Mouse (Mus musculus): ENCODE results near the gene Sf3b3. TPM values are rescaled to one million over a fixed set of nuclear protein-coding genes. Genes with fewer than 3 reads are reported as not detected.

Sf3b3 gene
- polyA plus RNA-seq, 1 experiment from 2014 or later, result 92.8 TPM

GRCm38 (mm10) chr8:110806146-110806545 lies 40.4 kb downstream of the Sf3b3 start:
- Histone ChIP-seq H3K9ac (ENCODE audit: low read depth, low read length) (no peak overlapping the region), H3K9me3 (replicated peaks; ENCODE audit: control insufficient read depth, low read length) (no peaks in the 10 kb centered on the region), H3K27me3 (ENCODE audit: control insufficient read depth, insufficient read depth, low read length) (no peaks in the 10 kb centered on the region), H3K36me3 (ENCODE audit: control insufficient read depth, insufficient read depth, low read length) (peaks cover 12% of the 10 kb centered on the region), H3K4me3 (ENCODE audit: low read depth, low read length) (no peak overlapping the region), H3K4me1 (ENCODE audit: control insufficient read depth, insufficient read depth, low read length) (peaks cover 6% of the 10 kb centered on the region; the same call in 1 of the 2 replicates), H3K27ac (ENCODE audit: low read depth, low read length) (no peak overlapping the region), H3K4me2 (no peak overlapping the region)
- ATAC-seq (replicated peaks; ENCODE audit: insufficient number of reproducible peaks, low FRiP score, low TSS enrichment), result no peak
- 71% methylated on average over 1 of the region's 1 CpGs for WGBS (ENCODE audit: insufficient replicate concordance)

GRCm38 (mm10) chr8:110805669-110806068 lies 40.9 kb downstream of the Sf3b3 start, which contains the start of gene Il34:
Gene Il34, minus strand, starts transcription at chr8:110805924.
- ATAC-seq (replicated peaks; ENCODE audit: insufficient number of reproducible peaks, low FRiP score, low TSS enrichment), result no peak
- 33% methylated on average over 12 of the region's 12 CpGs for WGBS (ENCODE audit: insufficient replicate concordance)

GRCm38 (mm10) chr8:110804825-110805514 lies 41.6 kb downstream of the Sf3b3 start:
- Histone ChIP-seq H3K4me1 (ENCODE audit: control insufficient read depth, insufficient read depth, low read length) (peaks cover 6% of the 10 kb centered on the region; the same call in 1 of the 2 replicates), H3K36me3 (ENCODE audit: control insufficient read depth, insufficient read depth, low read length) (peaks cover 4% of the 10 kb centered on the region; the same call in 1 of the 2 replicates), H3K4me3 (ENCODE audit: low read depth, low read length) (no peak overlapping the region), H3K9me3 (replicated peaks; ENCODE audit: control insufficient read depth, low read length) (no peaks in the 10 kb centered on the region), H3K9ac (ENCODE audit: low read depth, low read length) (no peak overlapping the region), H3K4me2 (no peak overlapping the region), H3K27me3 (ENCODE audit: control insufficient read depth, insufficient read depth, low read length) (no peaks in the 10 kb centered on the region), H3K27ac (ENCODE audit: low read depth, low read length) (no peak overlapping the region)
- no peak for ATAC-seq (replicated peaks; ENCODE audit: insufficient number of reproducible peaks, low FRiP score, low TSS enrichment)
- WGBS (ENCODE audit: insufficient replicate concordance), result 50% methylated on average over 2 of the region's 3 CpGs

More at GRCm38 (mm10) chr8:110805669-110806068, 40.9 kb downstream of the Sf3b3 start, which contains the start of gene Il34:
- peaks cover 6% of the 10 kb centered on the region; the same call in 1 of the 2 replicates for H3K4me1 ChIP-seq (ENCODE audit: control insufficient read depth, insufficient read depth, low read length)
- H3K36me3 ChIP-seq (ENCODE audit: control insufficient read depth, insufficient read depth, low read length), result peaks cover 7% of the 10 kb centered on the region
- no peaks in the 10 kb centered on the region for H3K27me3 ChIP-seq (ENCODE audit: control insufficient read depth, insufficient read depth, low read length)
- H3K4me2 ChIP-seq, result no peak within 1 kb of the TSS
- H3K4me3 ChIP-seq (ENCODE audit: low read depth, low read length), result no peak within 1 kb of the TSS
- H3K27ac ChIP-seq (ENCODE audit: low read depth, low read length), result no peak within 1 kb of the TSS
- no peaks in the 10 kb centered on the region for H3K9me3 ChIP-seq (replicated peaks; ENCODE audit: control insufficient read depth, low read length)
- H3K9ac ChIP-seq (ENCODE audit: low read depth, low read length), result no peak within 1 kb of the TSS; the same call in 1 of the 2 replicates

- H3K4me2 ChIP-seq, result no peak overlapping the region
- H3K9ac ChIP-seq (ENCODE audit: low read depth, low read length), result no peak overlapping the region
- no peaks in the 10 kb centered on the region for H3K36me3 ChIP-seq (ENCODE audit: control insufficient read depth, insufficient read depth, low read length)
- no peaks in the 10 kb centered on the region for H3K27me3 ChIP-seq (ENCODE audit: control insufficient read depth, insufficient read depth, low read length)
- 84% methylated on average over 9 of the region's 9 CpGs for WGBS (ENCODE audit: insufficient replicate concordance)
- no peak for ATAC-seq (replicated peaks; ENCODE audit: insufficient number of reproducible peaks, low FRiP score, low TSS enrichment)
- no peaks in the 10 kb centered on the region for H3K9me3 ChIP-seq (replicated peaks; ENCODE audit: control insufficient read depth, low read length)
- H3K4me3 ChIP-seq (ENCODE audit: low read depth, low read length), result no peak overlapping the region
- H3K4me1 ChIP-seq (ENCODE audit: control insufficient read depth, insufficient read depth, low read length), result 0 out of 2 replicates have a peak, but pooled peaks cover 3% of the 10 kb centered on the region
- H3K27ac ChIP-seq (ENCODE audit: low read depth, low read length), result no peak overlapping the region
Observed at GRCm38 (mm10) chr8:110803856-110804255, 42.7 kb downstream of the Sf3b3 start.

DNA sequence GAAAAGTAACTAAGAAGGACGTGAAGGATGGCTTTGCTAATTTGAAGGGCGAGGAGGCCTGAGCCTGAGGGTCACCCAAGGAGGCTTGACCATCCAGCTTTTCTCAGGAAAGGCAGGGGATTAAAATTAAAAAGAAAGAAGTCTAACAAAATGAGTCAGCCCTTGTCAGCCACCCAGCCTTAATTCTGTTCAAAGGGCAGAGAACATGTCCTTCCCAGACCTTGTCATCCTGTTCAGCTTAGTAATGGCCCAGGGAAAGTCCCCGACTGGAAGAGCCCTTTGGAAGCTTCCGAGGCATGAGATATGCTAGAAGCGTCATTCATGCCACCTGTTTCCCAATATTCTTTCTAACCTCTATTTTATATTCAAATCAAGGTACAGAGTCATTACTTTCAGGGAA lies 43.6 kb downstream of the Sf3b3 start:
- Histone ChIP-seq H3K4me3 (ENCODE audit: low read depth, low read length) (no peak overlapping the region), H3K4me1 (ENCODE audit: control insufficient read depth, insufficient read depth, low read length) (no peaks in the 10 kb centered on the region), H3K27me3 (ENCODE audit: control insufficient read depth, insufficient read depth, low read length) (no peaks in the 10 kb centered on the region), H3K9ac (ENCODE audit: low read depth, low read length) (no peak overlapping the region), H3K27ac (ENCODE audit: low read depth, low read length) (no peak overlapping the region), H3K9me3 (replicated peaks; ENCODE audit: control insufficient read depth, low read length) (no peaks in the 10 kb centered on the region), H3K4me2 (no peak overlapping the region), H3K36me3 (ENCODE audit: control insufficient read depth, insufficient read depth, low read length) (no peaks in the 10 kb centered on the region)
- 87% methylated on average over 5 of the region's 5 CpGs for WGBS (ENCODE audit: insufficient replicate concordance)
- ATAC-seq (replicated peaks; ENCODE audit: insufficient number of reproducible peaks, low FRiP score, low TSS enrichment), result no peak

DNA sequence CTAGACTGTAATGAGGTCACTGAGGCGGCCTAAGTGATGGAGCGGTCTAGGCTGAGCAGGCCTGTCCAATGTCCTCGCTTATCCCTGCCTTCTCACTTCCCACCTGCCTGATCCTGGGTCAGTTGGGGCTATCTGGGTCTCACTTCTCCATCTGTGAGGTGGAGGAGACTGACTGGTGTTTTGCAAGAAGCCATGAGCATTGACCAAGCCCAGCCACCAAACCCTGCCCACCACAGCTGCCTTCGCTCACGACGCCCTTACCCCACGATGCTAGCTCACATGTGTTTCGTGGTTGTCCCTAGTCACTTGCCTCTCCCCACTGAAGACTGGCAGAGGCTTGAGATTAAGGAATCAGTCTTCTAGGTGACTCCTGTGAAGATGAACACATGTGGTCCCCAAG lies 49.5 kb downstream of the Sf3b3 start:
- whole genome bisulfite sequencing (ENCODE audit: insufficient replicate concordance), result 84% methylated on average over 8 of the region's 8 CpGs
- H3K4me1 ChIP-seq (ENCODE audit: control insufficient read depth, insufficient read depth, low read length), result 0 out of 2 replicates have a peak, but pooled peaks cover 4% of the 10 kb centered on the region
- H3K4me2 ChIP-seq, result no peak overlapping the region
- no peak overlapping the region for H3K9ac ChIP-seq (ENCODE audit: low read depth, low read length)
- no peak for ATAC-seq (replicated peaks; ENCODE audit: insufficient number of reproducible peaks, low FRiP score, low TSS enrichment)
- H3K36me3 ChIP-seq (ENCODE audit: control insufficient read depth, insufficient read depth, low read length), result no peaks in the 10 kb centered on the region
- no peak overlapping the region for H3K27ac ChIP-seq (ENCODE audit: low read depth, low read length)
- no peak overlapping the region for H3K4me3 ChIP-seq (ENCODE audit: low read depth, low read length)
- H3K27me3 ChIP-seq (ENCODE audit: control insufficient read depth, insufficient read depth, low read length), result no peaks in the 10 kb centered on the region
- no peaks in the 10 kb centered on the region for H3K9me3 ChIP-seq (replicated peaks; ENCODE audit: control insufficient read depth, low read length)

- Histone ChIP-seq H3K4me2 (no peak overlapping the region), H3K36me3 (ENCODE audit: control insufficient read depth, insufficient read depth, low read length) (no peaks in the 10 kb centered on the region), H3K27me3 (ENCODE audit: control insufficient read depth, insufficient read depth, low read length) (no peaks in the 10 kb centered on the region), H3K27ac (ENCODE audit: low read depth, low read length) (no peak overlapping the region), H3K9me3 (replicated peaks; ENCODE audit: control insufficient read depth, low read length) (no peaks in the 10 kb centered on the region), H3K9ac (ENCODE audit: low read depth, low read length) (no peak overlapping the region), H3K4me3 (ENCODE audit: low read depth, low read length) (no peak overlapping the region), H3K4me1 (ENCODE audit: control insufficient read depth, insufficient read depth, low read length) (0 out of 2 replicates have a peak, but pooled peaks cover 4% of the 10 kb centered on the region)
- no peak for ATAC-seq (replicated peaks; ENCODE audit: insufficient number of reproducible peaks, low FRiP score, low TSS enrichment)
- WGBS (ENCODE audit: insufficient replicate concordance), result 86% methylated on average over 7 of the region's 7 CpGs
Observed at GRCm38 (mm10) chr8:110794363-110794965, 52.1 kb downstream of the Sf3b3 start.

GRCm38 (mm10) chr8:110793936-110794335 lies 52.7 kb downstream of the Sf3b3 start:
- H3K27ac ChIP-seq (ENCODE audit: low read depth, low read length), result no peak overlapping the region
- no peak for ATAC-seq (replicated peaks; ENCODE audit: insufficient number of reproducible peaks, low FRiP score, low TSS enrichment)
- WGBS (ENCODE audit: insufficient replicate concordance), result 89% methylated on average over 9 of the region's 9 CpGs
- H3K27me3 ChIP-seq (ENCODE audit: control insufficient read depth, insufficient read depth, low read length), result no peaks in the 10 kb centered on the region
- no peak overlapping the region for H3K4me3 ChIP-seq (ENCODE audit: low read depth, low read length)
- H3K9me3 ChIP-seq (replicated peaks; ENCODE audit: control insufficient read depth, low read length), result no peaks in the 10 kb centered on the region
- no peak overlapping the region for H3K4me2 ChIP-seq
- 0 out of 2 replicates have a peak, but pooled peaks cover 4% of the 10 kb centered on the region for H3K4me1 ChIP-seq (ENCODE audit: control insufficient read depth, insufficient read depth, low read length)
- H3K9ac ChIP-seq (ENCODE audit: low read depth, low read length), result no peak overlapping the region
- no peaks in the 10 kb centered on the region for H3K36me3 ChIP-seq (ENCODE audit: control insufficient read depth, insufficient read depth, low read length)

Measured in heart, embryonic 11.5 days (tissue).